Mouse (Mus musculus) kidney, adult 2 months (tissue): ENCODE measurements around the gene Esyt1. TPM values are rescaled to one million over a fixed set of nuclear protein-coding genes. Genes with fewer than 3 reads are reported as not detected.
"Not testable (repeated sequence)": the region's sequence is repeated elsewhere in the genome, so short reads cannot be mapped to it uniquely, and the experiment has no call there.

Source experiments
- DNase-seq: peaks from one replicate; pipeline ENCODE4 v3.0.0; 2021
- H3K27ac ChIP-seq: fragments of 200-500 bp; 2 replicates; pipeline ENCODE4 v1.5.1; 2012; ENCODE audit warnings: low read depth, low read length, control low read depth, inconsistent platforms; ENCODE audit not compliant: insufficient read depth
- H3K27me3 ChIP-seq: fragments of 200-500 bp; replicated peaks from 2 replicates; pipeline ENCODE4 v1.6.1; 2012; ENCODE audit warnings: mild to moderate bottlenecking, moderate library complexity, low read length, inconsistent platforms; ENCODE audit not compliant: control insufficient read depth, insufficient read depth
- H3K36me3 ChIP-seq: fragments of 200-500 bp; 2 replicates; pipeline ENCODE4 v1.6.1; 2012; ENCODE audit warnings: mild to moderate bottlenecking, moderate library complexity, low read length, inconsistent platforms; ENCODE audit not compliant: control insufficient read depth, insufficient read depth
- H3K4me1 ChIP-seq: fragments of 200-500 bp; 2 replicates; pipeline ENCODE4 v1.6.1; 2011; ENCODE audit warnings: low read length; ENCODE audit not compliant: control insufficient read depth, insufficient read depth
- H3K4me3 ChIP-seq: fragments of 200-500 bp; 2 replicates; pipeline ENCODE4 v1.5.1; 2011; ENCODE audit warnings: mild to moderate bottlenecking, low read depth, low read length, control low read depth; ENCODE audit not compliant: insufficient read depth
- CTCF ChIP-seq: fragments of 200-500 bp; conservative IDR thresholded peaks from 2 replicates; pipeline ENCODE4 v1.5.1; 2011; ENCODE audit warnings: low read depth, mild to moderate bottlenecking, control low read depth, low read length, moderate library complexity, mixed read lengths; ENCODE audit not compliant: insufficient read depth, insufficient read length
- POLR2A ChIP-seq: fragments of 200-500 bp; IDR thresholded peaks from one replicate; pipeline ENCODE4 v1.6.1; 2011; ENCODE audit warnings: low read depth, low read length, control low read depth
- WGBS: fragments of 180-500 bp; shearing (Covaris S2); methylation state at CpG from one replicate; pipeline ENCODE4 v1.1.7; 2018; 5-methylcytosine and 5-hydroxymethylcytosine counted together
- polyA plus RNA-seq: library from polyadenylated mRNA; depleted of rRNA; stranded (reverse); fragments of >200 nt; gene quantifications from 2 replicates; pipeline ENCODE4 v1.2.3, GENCODE M21; 2012; rRNA removed

Esyt1 gene
- 24.5 and 25.5 TPM in 2 replicates for polyA plus RNA-seq

- TF ChIP-seq CTCF (0 out of 2 replicates have a peak, but pooled peaks have one; percentile 0), POLR2A (peak; percentile 46)
- WGBS, result under 1% methylated on average over 37 of the region's 37 CpGs
- Histone ChIP-seq H3K27ac (no peak within 1 kb of the TSS; the same call in 1 of the 2 replicates), H3K4me3 (peak within 1 kb of the TSS; percentile 69), H3K27me3 (no peaks in the 10 kb centered on the region), H3K36me3 (no peaks in the 10 kb centered on the region), H3K4me1 (no peaks in the 10 kb centered on the region; the same call in 1 of the 2 replicates)
- peak; percentile 99 for DNase-seq
Observed at GRCm38 (mm10) chr10:128525671-128526308, at the start of gene Esyt1. Gene Esyt1, minus strand, starts transcription at chr10:128525871.

GRCm38 (mm10) chr10:128575063-128575462 is 49.4 kb upstream of the Esyt1 start:
- no peak for DNase-seq
- Histone ChIP-seq H3K4me1 (no peaks in the 10 kb centered on the region), H3K4me3 (no peak overlapping the region), H3K36me3 (peaks cover 25% of the 10 kb centered on the region), H3K27ac (no peak overlapping the region), H3K27me3 (no peaks in the 10 kb centered on the region)
- WGBS, result 90% methylated on average over 2 of the region's 2 CpGs
- TF ChIP-seq POLR2A (no peak), CTCF (peak; percentile 60)

- H3K36me3 ChIP-seq, result peaks cover 2% of the 10 kb centered on the region; the same call in 1 of the 2 replicates
Observed at GRCm38 (mm10) chr10:128565788-128566531, 40.3 kb upstream of the Esyt1 start, which contains the start of gene Pa2g4. Gene Pa2g4, minus strand, starts transcription at chr10:128565987.

GRCm38 (mm10) chr10:128565206-128565787 is 39.6 kb upstream of the Esyt1 start:
- peak overlapping the region; percentile 78 for H3K4me3 ChIP-seq
- DNase-seq, result no peak
- H3K36me3 ChIP-seq, result peaks cover 3% of the 10 kb centered on the region; the same call in 1 of the 2 replicates
- WGBS, result under 1% methylated on average over 46 of the region's 46 CpGs
- no peaks in the 10 kb centered on the region for H3K27me3 ChIP-seq
- H3K4me1 ChIP-seq, result peaks cover 2% of the 10 kb centered on the region; the same call in 1 of the 2 replicates
- H3K27ac ChIP-seq, result peak overlapping the region; percentile 53
- no peak for TF ChIP-seq CTCF
- no peak for TF ChIP-seq POLR2A

More at GRCm38 (mm10) chr10:128565788-128566531, 40.3 kb upstream of the Esyt1 start, which contains the start of gene Pa2g4:
- under 1% methylated on average over 58 of the region's 58 CpGs for WGBS
- Histone ChIP-seq H3K4me1 (peaks cover 2% of the 10 kb centered on the region; the same call in 1 of the 2 replicates), H3K4me3 (peak within 1 kb of the TSS; percentile 78), H3K27me3 (no peaks in the 10 kb centered on the region), H3K27ac (peak within 1 kb of the TSS; percentile 53)
- peak; percentile 99 for DNase-seq
- TF ChIP-seq CTCF, result 0 out of 2 replicates have a peak, but pooled peaks have one; percentile 5
- TF ChIP-seq POLR2A, result peak; percentile 51

- Histone ChIP-seq H3K27me3 (no peaks in the 10 kb centered on the region), H3K36me3 (peaks cover 1% of the 10 kb centered on the region; the same call in 1 of the 2 replicates), H3K27ac (no peak overlapping the region), H3K4me1 (peaks cover 2% of the 10 kb centered on the region; the same call in 1 of the 2 replicates), H3K4me3 (no peak overlapping the region)
- 80% methylated on average over 6 of the region's 6 CpGs for WGBS
- DNase-seq, result no peak
- TF ChIP-seq CTCF (no peak), POLR2A (no peak)
Observed at GRCm38 (mm10) chr10:128563544-128563943, 37.9 kb upstream of the Esyt1 start.

GRCm38 (mm10) chr10:128556963-128557362 is 31.3 kb upstream of the Esyt1 start:
- H3K36me3 ChIP-seq, result peaks cover 1% of the 10 kb centered on the region; the same call in 1 of the 2 replicates
- no peak for DNase-seq
- H3K4me3 ChIP-seq, result no peak overlapping the region
- WGBS, result 85% methylated on average over 6 of the region's 6 CpGs
- H3K4me1 ChIP-seq, result no peaks in the 10 kb centered on the region
- no peaks in the 10 kb centered on the region for H3K27me3 ChIP-seq
- H3K27ac ChIP-seq, result no peak overlapping the region
- no peak for TF ChIP-seq POLR2A
- no peak for TF ChIP-seq CTCF

GRCm38 (mm10) chr10:128556286-128556685 is 30.6 kb upstream of the Esyt1 start:
- TF ChIP-seq POLR2A (no peak), CTCF (0 out of 2 replicates have a peak, but pooled peaks have one; percentile 8)
- Histone ChIP-seq H3K27ac (no peak overlapping the region), H3K4me3 (no peak overlapping the region), H3K36me3 (peaks cover 1% of the 10 kb centered on the region; the same call in 1 of the 2 replicates), H3K27me3 (no peaks in the 10 kb centered on the region), H3K4me1 (no peaks in the 10 kb centered on the region)
- no peak for DNase-seq

GRCm38 (mm10) chr10:128555567-128555966 is 29.9 kb upstream of the Esyt1 start:
- H3K27me3 ChIP-seq, H3K36me3 ChIP-seq, H3K4me1 ChIP-seq, H3K27ac ChIP-seq, H3K4me3 ChIP-seq, DNase-seq: not testable (repeated sequence)
- WGBS, result 91% methylated on average over 1 of the region's 1 CpGs

- not testable (repeated sequence) for DNase-seq, H3K4me1 ChIP-seq, H3K27me3 ChIP-seq, H3K27ac ChIP-seq, H3K36me3 ChIP-seq, H3K4me3 ChIP-seq
- WGBS, result 93% methylated on average over 11 of the region's 11 CpGs
Observed at GRCm38 (mm10) chr10:128550144-128550823, 24.6 kb upstream of the Esyt1 start.

GRCm38 (mm10) chr10:128549682-128550057 is 24.0 kb upstream of the Esyt1 start:
- peak overlapping the region; percentile 9; the same call in 1 of the 2 replicates for H3K27ac ChIP-seq

More at GRCm38 (mm10) chr10:128549682-128550057, 24.0 kb upstream of the Esyt1 start:
- not testable (repeated sequence) for H3K27me3 ChIP-seq, H3K36me3 ChIP-seq, H3K4me1 ChIP-seq, H3K4me3 ChIP-seq
- 70% methylated on average over 6 of the region's 6 CpGs for WGBS
- peak; percentile 26 for DNase-seq
